Mouse (Mus musculus): ENCODE measurements around the gene Spert. TPM values are rescaled to one million over a fixed set of nuclear protein-coding genes. Genes with fewer than 3 reads are reported as not detected.

Spert gene
- polyA plus RNA-seq, 1 experiment, result not detected

DNA sequence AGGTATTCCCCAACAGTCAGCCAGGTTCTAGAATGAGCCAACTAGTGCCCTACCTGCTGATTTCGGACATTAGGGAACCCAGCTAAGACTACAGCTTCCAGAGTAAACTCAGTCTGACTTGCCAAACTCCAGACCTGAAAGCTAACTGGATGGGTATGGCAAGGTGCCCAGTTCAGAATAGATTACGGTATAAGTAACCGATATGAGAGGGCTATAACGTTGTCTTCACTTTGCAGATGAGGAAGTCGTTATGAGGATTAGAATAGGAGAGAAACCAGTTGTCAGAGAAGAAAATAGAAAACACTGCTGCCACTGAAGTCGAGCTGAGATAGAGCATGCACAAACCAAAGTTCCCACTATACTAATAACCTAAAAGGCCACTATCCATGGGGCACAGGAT lies 13.9 kb downstream of the Spert start:
- TF ChIP-seq CTCF (IDR thresholded peaks at IDR 0.05; ENCODE audit: borderline replicate concordance, extremely low read depth, insufficient read depth, insufficient read length) (no peak), POLR2A (IDR thresholded peaks at IDR 0.05; ENCODE audit: borderline replicate concordance, extremely low read depth, insufficient read depth, insufficient read length, poor library complexity, severe bottlenecking) (no peak)
- no peak for DNase-seq (ENCODE audit: low read depth)

DNA sequence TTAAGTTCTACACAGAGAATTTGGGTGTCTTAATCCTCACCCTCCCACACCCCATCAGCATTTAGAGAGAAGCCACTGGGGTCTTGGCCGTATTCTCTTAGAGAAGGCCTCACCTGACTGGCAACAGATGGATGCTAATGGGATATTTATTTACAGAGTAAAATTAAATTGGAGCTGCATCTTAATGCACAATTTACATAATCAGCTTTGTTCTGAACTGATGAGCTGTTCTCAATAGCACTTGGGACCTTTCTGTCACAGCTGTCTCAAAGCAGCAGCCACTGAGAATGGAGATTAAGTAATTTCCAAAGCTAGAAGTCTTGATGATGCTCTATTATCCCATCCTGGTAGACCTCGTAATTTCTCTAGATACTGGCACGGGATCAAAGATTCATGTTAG lies 26.6 kb downstream of the Spert start:
- peak; percentile 90 for DNase-seq (ENCODE audit: low read depth)
- no peak for TF ChIP-seq POLR2A (IDR thresholded peaks at IDR 0.05; ENCODE audit: borderline replicate concordance, extremely low read depth, insufficient read depth, insufficient read length, poor library complexity, severe bottlenecking)
- TF ChIP-seq CTCF (IDR thresholded peaks at IDR 0.05; ENCODE audit: borderline replicate concordance, extremely low read depth, insufficient read depth, insufficient read length), result no peak

DNA sequence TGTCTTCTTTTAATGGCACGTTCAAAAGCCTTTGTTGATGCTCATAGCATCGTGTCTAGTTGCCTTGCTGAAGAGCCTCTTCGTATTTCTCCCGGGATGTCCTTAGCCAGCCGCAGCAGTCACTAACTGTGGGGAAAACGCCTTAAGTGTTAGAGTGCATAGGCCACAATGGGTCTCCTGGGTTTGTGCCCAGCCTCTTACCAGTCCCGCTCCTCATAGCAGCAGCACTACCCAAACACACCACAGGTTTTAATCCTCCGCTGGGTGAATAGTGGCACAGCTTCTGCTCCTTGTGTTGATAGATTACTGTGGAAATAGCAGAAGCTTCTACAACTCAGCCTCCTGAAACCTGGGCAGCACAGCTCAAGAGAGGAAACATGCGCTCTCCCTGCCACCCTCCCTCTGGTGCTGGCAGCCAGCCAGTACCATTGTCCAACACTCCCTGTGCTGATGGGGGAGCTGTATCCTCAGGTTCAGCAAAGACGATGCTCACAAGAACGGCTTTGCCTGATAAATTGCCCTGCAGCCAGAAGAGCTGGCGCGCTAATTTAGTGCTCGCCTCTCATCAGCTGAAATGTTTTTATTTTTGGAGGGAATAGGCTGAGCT lies 27.3 kb downstream of the Spert start:
- DNase-seq (ENCODE audit: low read depth), result peak; percentile 95
- TF ChIP-seq POLR2A (IDR thresholded peaks at IDR 0.05; ENCODE audit: borderline replicate concordance, extremely low read depth, insufficient read depth, insufficient read length, poor library complexity, severe bottlenecking) (no peak), CTCF (IDR thresholded peaks at IDR 0.05; ENCODE audit: borderline replicate concordance, extremely low read depth, insufficient read depth, insufficient read length) (0 out of 2 replicates have a peak, but pooled peaks have one; percentile 2)

DNA sequence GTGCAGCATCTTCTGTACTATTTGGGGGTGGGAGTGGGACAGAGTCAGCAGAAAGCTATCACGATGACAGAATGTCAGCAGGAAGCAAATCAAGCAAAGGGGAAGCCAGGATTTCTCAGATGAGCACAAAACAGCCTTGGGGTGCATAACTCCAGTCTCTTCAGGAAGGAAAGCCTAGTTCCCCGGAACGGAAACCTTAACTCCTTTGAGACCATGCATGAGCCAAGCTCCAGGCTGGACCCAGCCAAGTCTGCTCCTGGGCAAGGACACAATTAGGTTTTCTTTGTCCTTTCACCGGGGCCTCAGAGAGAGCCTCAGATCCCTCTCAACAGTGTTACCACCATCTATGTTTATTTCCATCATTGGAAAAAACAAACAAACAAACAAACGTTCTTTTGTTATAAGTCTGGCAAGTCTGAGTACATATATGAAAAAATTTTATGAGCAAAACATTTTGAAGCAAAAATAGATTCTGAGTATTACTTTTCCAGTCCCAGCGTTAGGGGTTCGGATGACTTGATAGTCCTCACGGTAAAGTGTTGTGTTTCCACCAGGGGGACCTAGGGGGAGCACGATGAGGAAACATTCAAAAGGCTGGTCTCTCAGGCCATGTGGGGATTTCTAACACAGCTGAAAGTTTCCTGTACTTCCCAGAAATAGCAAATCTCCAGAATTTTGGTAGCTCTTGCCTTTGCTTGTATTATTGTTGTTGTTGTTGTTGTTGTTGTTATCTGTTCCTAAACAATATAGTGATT lies 31.2 kb downstream of the Spert start:
- peak; percentile 45; the same call in 1 of the 2 replicates for TF ChIP-seq CTCF (IDR thresholded peaks at IDR 0.05; ENCODE audit: borderline replicate concordance, extremely low read depth, insufficient read depth, insufficient read length)
- TF ChIP-seq POLR2A (IDR thresholded peaks at IDR 0.05; ENCODE audit: borderline replicate concordance, extremely low read depth, insufficient read depth, insufficient read length, poor library complexity, severe bottlenecking), result no peak
- no peak for DNase-seq (ENCODE audit: low read depth)

DNA sequence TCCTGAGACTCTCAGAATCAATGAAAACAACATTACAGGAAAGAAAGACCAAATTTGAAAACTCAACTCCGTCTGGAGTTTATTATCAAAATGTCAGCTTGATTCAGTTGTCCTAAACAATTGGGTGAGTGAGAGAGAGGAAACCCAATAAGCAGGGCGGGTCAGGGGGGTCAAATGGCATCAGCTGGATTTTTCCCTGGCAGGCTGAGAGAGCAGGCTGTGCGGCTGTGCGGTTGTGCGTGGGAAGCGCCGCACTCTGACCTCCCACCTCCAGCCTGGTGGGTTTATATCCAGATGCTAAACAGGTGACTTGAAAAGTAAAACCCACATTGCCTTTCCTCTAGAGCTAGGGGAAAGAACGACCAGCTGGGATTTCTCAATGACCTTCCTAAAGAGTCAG lies 51.2 kb downstream of the Spert start:
- TF ChIP-seq POLR2A (IDR thresholded peaks at IDR 0.05; ENCODE audit: borderline replicate concordance, extremely low read depth, insufficient read depth, insufficient read length, poor library complexity, severe bottlenecking) (no peak), CTCF (IDR thresholded peaks at IDR 0.05; ENCODE audit: borderline replicate concordance, extremely low read depth, insufficient read depth, insufficient read length) (no peak)
- no peak for DNase-seq (ENCODE audit: low read depth)

DNA sequence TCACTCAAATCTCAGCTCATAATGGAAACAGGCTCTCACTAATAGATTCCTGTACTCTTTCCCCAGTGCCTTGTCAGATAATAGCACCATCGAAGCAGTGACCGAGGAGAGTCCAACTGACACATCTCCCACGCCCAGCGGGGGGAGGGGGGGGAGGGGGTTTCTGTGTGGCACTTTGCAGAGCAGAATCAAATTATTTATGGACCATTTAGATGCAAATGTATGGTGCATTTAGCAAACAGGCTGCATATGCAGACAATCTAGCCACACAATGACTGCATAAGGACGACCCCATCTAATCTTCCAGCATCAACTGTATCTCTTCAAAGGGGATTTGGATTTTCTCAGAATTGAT lies 51.9 kb downstream of the Spert start:
- no peak for TF ChIP-seq CTCF (IDR thresholded peaks at IDR 0.05; ENCODE audit: borderline replicate concordance, extremely low read depth, insufficient read depth, insufficient read length)
- TF ChIP-seq POLR2A (IDR thresholded peaks at IDR 0.05; ENCODE audit: borderline replicate concordance, extremely low read depth, insufficient read depth, insufficient read length, poor library complexity, severe bottlenecking), result no peak
- peak; percentile 93 for DNase-seq (ENCODE audit: low read depth)

DNA sequence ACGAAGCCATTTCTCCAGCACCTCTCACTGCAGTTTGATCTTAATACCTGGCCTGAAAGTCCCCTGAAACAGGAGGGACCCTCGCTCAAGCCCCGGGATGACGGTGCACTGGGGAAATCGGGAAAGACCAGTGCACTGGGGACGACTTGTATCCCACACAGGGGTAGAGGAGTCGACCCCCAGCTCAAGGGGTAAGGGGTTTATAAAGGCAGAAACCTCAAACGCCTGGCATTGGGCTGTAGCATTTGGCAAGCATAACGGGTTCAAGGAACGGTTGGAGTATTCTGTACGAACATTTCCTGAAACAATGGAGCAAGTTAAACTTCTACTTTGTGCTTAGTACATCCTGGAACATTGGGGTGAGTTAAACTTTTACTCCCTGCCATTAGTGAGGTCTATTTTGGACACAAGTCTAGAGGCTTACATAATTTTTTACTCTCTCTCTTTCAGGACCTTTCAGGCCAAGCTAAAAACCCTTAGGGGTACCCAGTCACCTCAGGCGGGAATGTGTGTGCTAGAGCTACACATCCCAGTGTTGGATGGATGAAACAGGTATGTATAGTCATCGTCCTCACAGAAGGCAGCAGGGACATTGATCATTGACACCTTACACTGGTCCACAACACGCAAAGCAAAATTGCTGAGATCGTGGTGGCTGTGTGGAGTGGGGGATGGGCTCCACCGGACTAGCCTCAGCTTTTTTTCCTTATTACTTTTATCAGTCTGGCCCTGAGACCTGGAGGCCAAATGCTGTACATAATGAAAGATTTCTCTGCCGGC lies 52.5 kb downstream of the Spert start:
- TF ChIP-seq CTCF (IDR thresholded peaks at IDR 0.05; ENCODE audit: borderline replicate concordance, extremely low read depth, insufficient read depth, insufficient read length), result no peak
- no peak for TF ChIP-seq POLR2A (IDR thresholded peaks at IDR 0.05; ENCODE audit: borderline replicate concordance, extremely low read depth, insufficient read depth, insufficient read length, poor library complexity, severe bottlenecking)
- no peak for DNase-seq (ENCODE audit: low read depth)

DNA sequence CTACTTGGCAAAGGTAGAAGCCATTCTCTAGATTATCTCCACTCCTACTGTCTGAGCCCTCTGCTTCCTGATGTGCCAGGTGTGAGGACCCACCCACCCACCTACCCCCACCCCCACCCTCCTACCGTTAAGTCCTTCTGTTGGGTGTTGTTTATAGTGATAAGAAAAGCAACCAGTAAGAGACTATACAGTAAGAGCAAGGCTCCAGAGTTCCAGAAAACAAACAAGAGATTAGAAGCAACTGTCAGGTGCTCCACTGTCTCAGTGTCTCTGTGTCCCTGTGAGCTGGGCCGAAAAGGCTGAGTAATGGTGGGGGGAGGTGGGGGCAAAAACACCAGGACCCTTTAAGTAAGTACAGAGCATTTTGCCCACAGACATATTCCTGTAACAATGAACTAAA lies 53.7 kb downstream of the Spert start:
- DNase-seq (ENCODE audit: low read depth), result no peak
- TF ChIP-seq CTCF (IDR thresholded peaks at IDR 0.05; ENCODE audit: borderline replicate concordance, extremely low read depth, insufficient read depth, insufficient read length), result no peak
- TF ChIP-seq POLR2A (IDR thresholded peaks at IDR 0.05; ENCODE audit: borderline replicate concordance, extremely low read depth, insufficient read depth, insufficient read length, poor library complexity, severe bottlenecking), result no peak

Other genes with a start within 250 kb of the Spert start
- 7.0 and 8.6 TPM in 2 replicates for gene Siah3, start 137.1 kb downstream of the Spert start, polyA plus RNA-seq (2012; rRNA removed)
- gene Erich6b, start 49.1 kb upstream of the Spert start, polyA plus RNA-seq (2012; rRNA removed), result not detected in 2 replicates
- gene Cog3, start 161.4 kb upstream of the Spert start, polyA plus RNA-seq (2012; rRNA removed), result 24.4 and 26.8 TPM in 2 replicates
- 15.1 and 18.3 TPM in 2 replicates for gene Slc25a30, start 193.9 kb upstream of the Spert start, polyA plus RNA-seq (2012; rRNA removed)